Mouse (Mus musculus): ENCODE data around the gene Tanc1.
"Not testable (repeated sequence)": the region's sequence is repeated elsewhere in the genome, so short reads cannot be mapped to it uniquely, and the experiment has no call there.

The Tanc1 gene

GRCm38 (mm10) chr2:59611831-59612732 lies at the start of gene Tanc1:
TSS of gene Tanc1 (plus strand) at chr2:59612042.
- no peak for DNase-seq (ENCODE audit: extremely low read depth, low read depth)

- DNase-seq (ENCODE audit: extremely low read depth, low read depth) = no peak
Measured at GRCm38 (mm10) chr2:59562215-59562614, 49.6 kb upstream of the Tanc1 start.

GRCm38 (mm10) chr2:59562696-59563095 lies 49.1 kb upstream of the Tanc1 start:
- DNase-seq (ENCODE audit: extremely low read depth, low read depth) = no peak

DNA sequence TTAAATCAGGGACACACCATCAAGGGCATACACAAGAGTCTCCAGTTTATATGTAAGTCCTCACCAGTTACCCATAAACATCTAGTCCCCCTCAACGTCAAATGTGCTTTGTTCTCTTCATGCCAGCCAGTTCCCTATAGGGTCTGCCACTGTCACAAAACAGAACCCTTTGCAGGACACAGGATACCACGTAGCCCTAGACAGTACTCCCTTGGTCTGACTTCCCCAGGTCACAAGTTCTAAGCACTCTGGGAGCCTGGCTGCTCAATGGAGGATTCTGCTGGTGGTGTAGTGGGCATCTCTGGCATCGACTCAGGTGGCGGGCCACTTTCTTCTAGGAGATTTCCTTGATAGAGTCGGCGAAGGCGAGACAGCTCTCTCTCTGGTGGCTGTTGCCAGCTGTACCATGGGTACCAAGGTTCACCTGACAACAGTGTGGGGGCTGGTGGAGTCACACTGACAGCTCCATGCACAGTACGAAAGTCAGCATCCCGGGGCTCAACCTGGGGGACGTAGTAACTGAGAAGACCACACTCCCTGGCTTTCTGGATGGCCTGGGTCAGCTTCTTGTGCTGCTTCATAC lies 47.7 kb upstream of the Tanc1 start:
- DNase-seq (ENCODE audit: extremely low read depth, low read depth) = not testable (repeated sequence)

GRCm38 (mm10) chr2:59564947-59565346 lies 46.9 kb upstream of the Tanc1 start:
- no peak for DNase-seq (ENCODE audit: extremely low read depth, low read depth)

GRCm38 (mm10) chr2:59580939-59581338 lies 30.9 kb upstream of the Tanc1 start:
- DNase-seq (ENCODE audit: extremely low read depth, low read depth) = no peak

GRCm38 (mm10) chr2:59583961-59584360 lies 27.9 kb upstream of the Tanc1 start:
- no peak for DNase-seq (ENCODE audit: extremely low read depth, low read depth)

DNA sequence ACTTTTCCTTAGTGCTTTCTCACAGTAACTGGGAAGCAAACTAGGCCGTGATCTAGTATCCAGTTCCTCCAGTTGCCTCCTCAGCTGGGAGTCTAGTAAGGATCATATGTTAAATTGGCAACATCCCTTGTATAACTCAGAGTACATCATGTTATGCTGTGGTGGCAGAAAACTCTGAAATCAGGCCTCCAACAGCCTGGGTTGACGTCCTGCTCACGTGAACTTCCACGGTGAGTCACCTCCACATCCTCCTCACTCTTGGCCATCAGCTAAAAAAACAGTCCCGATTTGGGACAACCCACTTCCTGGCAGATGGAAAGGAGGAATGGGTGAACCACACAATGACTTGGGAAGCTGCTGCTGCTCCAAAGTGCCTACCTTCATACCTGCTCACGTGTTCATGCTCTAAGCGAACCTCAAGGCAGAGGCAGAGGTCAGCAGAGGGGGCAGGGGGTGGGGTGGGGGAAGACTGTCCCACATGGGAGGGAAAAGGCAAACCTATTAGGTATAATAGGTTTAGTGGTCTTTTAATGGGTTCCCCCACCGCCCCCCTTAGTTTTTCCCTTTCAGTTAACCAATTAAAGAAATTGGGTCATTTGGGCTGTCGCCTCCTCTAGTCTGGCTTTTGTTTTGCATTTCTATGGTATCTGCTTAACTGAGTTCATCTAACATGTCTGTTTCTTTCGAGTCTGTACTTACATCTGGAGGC lies 24.3 kb upstream of the Tanc1 start:
- no peak for DNase-seq (ENCODE audit: extremely low read depth, low read depth)

DNA sequence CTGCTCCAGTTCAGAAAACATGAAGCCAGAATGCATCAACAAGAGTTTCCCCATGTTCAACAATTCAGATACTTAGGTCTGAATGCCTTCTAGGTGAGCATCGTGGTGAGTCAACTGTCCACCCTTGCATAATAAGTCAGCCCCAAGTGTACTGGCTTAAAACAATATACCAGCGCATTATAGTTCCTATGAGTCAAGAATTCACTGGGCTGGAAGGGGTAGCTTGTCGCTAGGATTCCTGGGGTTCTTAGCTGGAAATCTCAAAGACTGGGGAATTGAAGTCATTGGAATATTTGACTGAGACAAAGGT lies 23.8 kb upstream of the Tanc1 start:
- no peak for DNase-seq (ENCODE audit: extremely low read depth, low read depth)

- DNase-seq (ENCODE audit: extremely low read depth, low read depth) = no peak
Measured at GRCm38 (mm10) chr2:59593341-59593902, 18.4 kb upstream of the Tanc1 start.

DNA sequence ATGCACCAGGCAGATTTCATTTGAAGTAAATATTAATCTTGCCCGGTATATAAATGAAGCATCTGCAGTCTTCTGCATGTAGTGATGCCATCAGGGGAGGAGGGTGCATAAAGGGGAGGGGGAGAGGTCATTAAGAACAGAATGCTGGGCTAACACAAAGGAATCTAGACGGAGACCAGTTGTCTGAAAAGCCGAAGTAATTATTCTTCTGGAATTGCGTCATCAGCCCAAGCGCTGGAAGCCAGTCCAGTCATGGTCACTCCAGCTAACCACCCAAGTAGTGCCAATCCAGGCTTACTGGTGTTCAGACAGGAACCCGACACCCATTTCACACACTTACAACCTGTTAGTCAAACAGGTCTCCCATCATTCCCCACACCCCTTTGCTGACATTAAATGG lies 17.7 kb upstream of the Tanc1 start:
- no peak for DNase-seq (ENCODE audit: extremely low read depth, low read depth)

- DNase-seq (ENCODE audit: extremely low read depth, low read depth) = peak; percentile 5
Measured at GRCm38 (mm10) chr2:59596545-59596944, 15.3 kb upstream of the Tanc1 start.

DNA sequence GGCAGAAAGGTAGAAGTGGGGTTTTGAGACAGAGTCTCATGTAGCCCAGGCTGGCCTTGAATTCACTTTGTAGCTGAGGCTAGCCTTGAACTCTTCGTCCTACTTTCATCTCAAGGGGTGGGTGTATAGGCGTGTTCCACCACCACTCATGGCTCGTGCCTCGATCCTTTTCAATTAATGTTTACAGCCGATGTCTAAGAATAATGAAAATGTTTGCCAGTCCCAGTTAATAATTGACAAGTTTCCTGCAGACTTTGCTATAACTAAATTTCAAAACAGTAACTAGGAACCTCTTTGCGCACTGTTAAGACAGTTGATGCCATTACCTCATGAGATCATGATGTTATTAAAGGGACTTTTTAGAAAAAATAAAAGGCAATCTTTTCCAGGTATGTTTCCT lies 13.6 kb upstream of the Tanc1 start:
- DNase-seq (ENCODE audit: extremely low read depth, low read depth) = no peak

DNA sequence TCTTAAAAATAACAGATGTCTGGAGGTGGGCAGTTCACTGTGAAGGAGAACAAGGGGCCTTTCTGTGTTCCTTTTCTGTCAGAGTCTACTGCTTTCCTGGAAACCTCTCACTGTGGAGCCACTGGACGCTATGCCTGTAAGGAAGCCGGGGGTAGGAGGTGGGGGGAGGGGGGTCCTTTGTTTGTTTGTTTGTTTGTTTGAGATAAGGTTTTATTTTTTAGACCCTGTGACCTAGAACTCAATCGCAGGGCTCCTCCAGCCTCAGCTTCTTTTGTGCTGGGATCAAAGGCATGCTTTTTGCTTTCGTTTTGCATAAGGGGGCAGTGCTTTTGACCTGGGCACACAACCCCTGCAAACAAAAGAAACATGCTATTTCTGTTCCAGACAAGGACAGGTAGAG lies 12.9 kb upstream of the Tanc1 start:
- no peak for DNase-seq (ENCODE audit: extremely low read depth, low read depth)

- DNase-seq (ENCODE audit: extremely low read depth, low read depth) = no peak
Measured at GRCm38 (mm10) chr2:59599338-59600111, 12.3 kb upstream of the Tanc1 start.

DNA sequence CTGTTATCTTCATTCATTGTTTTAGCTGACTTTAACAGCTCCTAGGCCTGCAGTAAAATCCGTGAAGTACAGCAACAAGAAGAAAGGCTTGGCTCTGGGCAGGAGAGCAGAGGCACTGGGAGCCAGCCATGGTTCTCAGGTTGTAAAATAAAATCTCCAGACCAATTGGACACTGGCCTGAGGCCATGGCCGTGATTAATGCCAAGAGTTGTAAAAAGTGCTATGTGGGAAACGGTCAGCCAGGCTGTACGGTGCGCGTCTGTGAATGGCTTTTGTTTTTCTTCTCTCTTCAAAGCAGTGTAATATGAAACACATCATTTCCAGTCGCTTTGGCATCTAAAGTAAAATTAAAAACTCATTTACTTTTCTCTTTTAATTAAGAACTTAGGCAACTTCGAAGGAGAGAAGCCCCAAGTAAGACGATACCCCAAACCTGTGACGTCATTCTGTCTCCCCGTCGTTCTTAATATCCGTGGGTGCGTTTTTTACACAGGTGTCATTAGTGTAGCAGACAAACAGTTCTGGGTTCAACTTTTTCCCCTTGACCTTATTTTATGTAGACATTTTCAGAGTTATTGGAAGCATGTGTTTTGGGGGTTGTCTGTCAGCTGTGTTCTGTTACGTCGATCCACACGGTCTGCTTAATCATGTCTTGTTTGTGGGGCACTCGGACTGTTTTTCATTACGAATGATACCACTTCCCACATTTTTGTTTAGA lies 11.6 kb upstream of the Tanc1 start:
- no peak for DNase-seq (ENCODE audit: extremely low read depth, low read depth)

DNA sequence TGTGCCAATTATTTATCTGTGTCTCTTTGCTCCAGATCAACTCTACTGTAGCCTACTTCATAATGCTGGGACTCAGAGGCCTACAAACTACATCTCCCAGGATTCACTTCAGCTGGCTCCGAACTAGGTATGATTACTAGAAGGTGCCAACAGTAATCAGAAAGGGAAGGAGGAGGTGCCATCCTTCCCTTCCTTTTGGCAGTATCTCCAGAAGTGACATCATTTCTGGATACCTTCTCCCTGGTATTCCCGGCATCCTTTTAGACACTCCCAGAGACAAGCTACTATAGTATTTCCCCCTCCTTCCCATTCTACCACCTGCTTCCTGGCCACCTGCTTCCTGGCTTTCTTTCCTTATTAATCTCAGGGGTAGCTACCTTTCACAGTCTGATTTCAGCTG lies 10.9 kb upstream of the Tanc1 start:
- DNase-seq (ENCODE audit: extremely low read depth, low read depth) = no peak

- no peak for DNase-seq (ENCODE audit: extremely low read depth, low read depth)
Measured at GRCm38 (mm10) chr2:59601452-59601851, 10.4 kb upstream of the Tanc1 start.

DNA sequence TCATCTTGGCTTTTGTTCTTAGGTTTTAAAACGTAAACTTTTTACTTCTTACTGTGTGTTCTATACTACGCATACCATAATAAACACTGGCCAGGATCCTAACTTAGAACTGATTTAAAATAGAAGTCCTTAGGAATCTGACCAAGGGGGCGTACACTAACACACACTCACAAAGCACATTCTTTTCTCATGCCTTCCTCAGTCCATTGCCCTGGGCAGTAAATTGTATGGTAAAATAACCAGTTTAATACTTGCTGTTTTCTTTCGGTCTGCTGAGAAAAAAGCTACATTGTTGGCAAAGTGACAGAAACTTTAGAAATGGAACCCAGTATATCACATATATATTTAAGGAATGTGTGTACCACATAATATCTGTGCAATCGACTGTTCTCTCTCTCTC lies 2.9 kb upstream of the Tanc1 start:
- no peak for DNase-seq (ENCODE audit: extremely low read depth, low read depth)

DNA sequence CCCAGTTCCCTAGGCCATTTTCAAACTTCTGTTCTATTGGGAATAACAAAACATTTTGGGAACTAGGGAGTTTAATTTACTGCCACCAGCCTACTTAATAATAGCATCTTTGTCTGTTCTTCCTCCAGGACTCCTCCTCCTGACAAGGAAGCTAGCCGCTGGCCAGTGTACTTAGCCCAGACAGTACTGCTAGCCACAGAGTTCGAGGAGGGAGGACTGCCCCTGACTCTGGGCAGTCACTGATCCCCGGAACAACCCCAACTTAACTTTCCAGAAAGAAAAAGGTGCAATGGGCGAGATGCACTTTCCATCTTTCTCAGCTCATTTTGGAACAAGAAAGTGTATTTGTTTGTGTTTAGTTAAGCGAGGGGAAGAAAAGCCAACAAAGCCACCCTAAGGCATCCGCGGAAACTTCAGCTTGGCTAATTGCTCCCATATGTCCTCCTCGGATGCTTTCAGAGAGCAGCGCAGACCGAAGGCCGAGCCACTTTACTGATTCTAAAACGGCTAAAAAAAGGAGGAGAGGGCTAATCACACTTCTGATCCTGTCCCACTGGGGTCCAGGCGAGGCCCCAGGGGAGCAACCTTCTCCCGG lies 529 bp upstream of the Tanc1 start:
- DNase-seq (ENCODE audit: extremely low read depth, low read depth) = no peak
